Mouse (Mus musculus) Patski (cell line): ENCODE results near the gene Dclk3. TPM values are rescaled to one million over a fixed set of nuclear protein-coding genes. Genes with fewer than 3 reads are reported as not detected.

Experiments used
- ATAC-seq: fragments of 100-300 bp; one replicate; pipeline ENCODE4 v1.8.0; 2021
- CTCF ChIA-PET: fragments of 350-600 bp; sonication (Branson Sonifier 250); formaldehyde crosslinking; loops from one replicate; lab custom pipeline; 2022; ENCODE audit warnings: inconsistent platforms; lab: Charles Lee
- POLR2A ChIA-PET: fragments of 350-600 bp; sonication (Branson Sonifier 250); formaldehyde crosslinking; loops from one replicate; lab custom pipeline; 2022; ENCODE audit warnings: antibody characterized with exemption, inconsistent platforms; lab: Charles Lee
- DNase-seq: peaks from one replicate; pipeline ENCODE4 v3.0.0-alpha.2; 2011; ENCODE audit warnings: low read depth, low spot score
- H3K27me3 ChIP-seq: fragments of 371-371 bp; one replicate; pipeline ENCODE4 v1.5.1; 2021
- CTCF ChIP-seq: fragments of 100-300 bp; IDR thresholded peaks from one replicate; pipeline ENCODE4 v1.5.1; 2021
- in situ Hi-C: fragments of 300-500 bp; cut with MboI; formaldehyde crosslinking; loops from 3 replicates; pipeline ENCODE4 v1.11.1; 2018; ENCODE audit warnings: low pct_unique_long_range_greater_than_20kb, mixed read lengths
- polyA plus RNA-seq: library from polyadenylated mRNA; unstranded; gene quantifications from one replicate; pipeline ENCODE4 v1.2.3, GENCODE M21; 2021

Dclk3 gene
- polyA plus RNA-seq, 1 experiment from 2014 or later, result 48.7 TPM

DNA sequence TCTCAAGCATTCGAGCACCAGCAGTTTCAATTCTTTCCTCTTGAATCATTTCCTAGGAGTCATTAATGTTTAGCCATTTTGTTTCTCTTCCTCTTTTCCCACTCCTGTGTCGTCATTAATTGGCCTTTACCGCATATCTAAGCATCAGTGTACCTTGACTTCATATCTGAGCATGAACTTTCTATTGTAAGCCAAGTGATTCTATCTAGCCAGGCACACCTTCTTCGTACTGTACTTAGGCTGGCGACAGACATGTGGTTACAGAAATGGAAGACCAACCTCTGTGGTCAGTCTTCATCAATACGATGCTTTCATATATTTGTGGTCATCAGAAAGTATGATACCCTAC is 33.8 kb upstream of the Dclk3 start:
- ChIA-PET CTCF (interaction anchor here (0.9 to 1.6 kb wide), 3 partner anchors 19 to 49 kb away, joined by 3 to 4 read pairs (median 4); no protein-coding TSS in a partner anchor), POLR2A (no interaction called here)
- ATAC-seq, result peak; percentile 79
- no peak for TF ChIP-seq CTCF
- no peaks in the 10 kb centered on the region for H3K27me3 ChIP-seq
- no peak for DNase-seq
- in situ Hi-C loops, result no loop called here

DNA sequence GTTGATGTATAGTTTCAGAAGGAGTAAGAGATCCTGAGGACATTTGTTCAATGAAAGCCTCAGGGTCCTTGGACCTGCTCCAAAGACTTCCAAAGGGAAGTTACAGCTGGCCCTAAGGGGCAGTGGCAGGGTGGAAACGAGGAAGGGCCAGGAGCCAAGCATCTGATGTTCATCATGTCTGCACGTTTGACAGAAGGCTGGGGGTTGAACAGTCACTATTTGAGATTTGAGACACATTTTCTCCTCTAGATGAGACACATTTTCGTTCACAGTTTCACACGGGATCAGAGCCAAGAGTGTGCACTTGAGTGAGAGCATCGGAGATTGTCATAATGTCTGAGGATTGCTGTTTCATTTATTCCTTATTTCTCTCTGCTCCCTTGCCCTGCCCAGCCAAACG is 30.9 kb upstream of the Dclk3 start:
- no peak for TF ChIP-seq CTCF
- ChIA-PET POLR2A (no interaction called here), CTCF (interaction anchor here (1.1 kb wide), 1 partner anchor 21 kb away, joined by 3 read pairs; no protein-coding TSS in a partner anchor)
- DNase-seq (no peak), ATAC-seq (no peak)
- no peaks in the 10 kb centered on the region for H3K27me3 ChIP-seq
- in situ Hi-C loops, result no loop called here

DNA sequence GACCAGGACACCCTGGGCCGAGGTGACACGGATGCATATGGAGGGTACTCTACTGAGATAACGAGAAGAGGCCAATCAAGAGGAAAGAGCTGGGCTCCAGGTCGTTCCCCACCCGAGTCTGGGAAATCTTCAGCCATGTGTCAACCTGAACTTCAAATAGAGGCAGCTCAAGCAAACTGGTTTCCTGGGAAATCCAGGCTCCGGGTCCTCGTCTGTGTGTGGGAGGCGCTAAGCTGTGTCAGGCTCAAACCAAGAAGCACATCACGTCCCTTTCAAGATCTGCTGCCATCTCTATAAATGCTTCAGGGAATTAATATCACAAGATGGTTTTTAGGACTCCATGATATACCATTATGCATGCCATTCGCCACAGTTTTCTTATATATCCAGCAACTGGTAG is 30.5 kb upstream of the Dclk3 start:
- H3K27me3 ChIP-seq, result no peaks in the 10 kb centered on the region
- no peak for DNase-seq
- ChIA-PET POLR2A (no interaction called here), CTCF (interaction anchor here (1.1 kb wide), 1 partner anchor 20 kb away, joined by 3 read pairs; no protein-coding TSS in a partner anchor)
- in situ Hi-C loops, result no loop called here
- ATAC-seq, result no peak
- TF ChIP-seq CTCF, result no peak

DNA sequence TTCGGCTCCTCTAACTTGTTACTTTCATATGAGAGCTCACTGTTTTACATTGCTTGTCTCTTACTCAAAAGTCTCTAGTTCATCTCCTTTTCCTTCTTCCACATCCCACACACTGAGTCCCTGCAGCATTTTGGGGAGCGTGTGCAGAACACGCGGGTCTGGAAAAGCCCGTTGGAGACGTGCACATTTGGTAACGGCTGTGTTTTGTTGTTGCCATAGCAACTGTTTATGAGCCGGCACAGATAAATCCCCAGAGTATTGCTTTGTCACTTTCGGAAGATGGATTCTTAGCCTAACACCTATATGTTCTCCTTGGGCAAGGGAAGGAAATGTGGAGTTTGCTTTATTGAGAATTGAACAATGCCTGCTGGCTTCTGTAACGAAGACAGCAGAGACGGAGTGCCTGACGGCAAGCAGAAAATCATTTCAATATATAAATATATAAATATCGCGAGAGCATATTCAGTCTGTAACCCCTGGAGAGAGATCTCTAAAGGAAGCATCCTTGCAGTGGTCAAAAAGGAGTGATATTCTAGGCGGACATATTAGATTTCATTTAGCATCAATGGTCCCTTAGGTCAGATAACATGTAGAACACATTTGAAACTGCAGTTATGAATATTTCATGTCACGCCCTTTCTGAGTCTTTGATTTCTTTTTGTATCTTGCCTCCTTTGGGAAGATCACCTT is 26.3 kb upstream of the Dclk3 start:
- no peak for ATAC-seq
- in situ Hi-C loops, result no loop called here
- H3K27me3 ChIP-seq, result no peaks in the 10 kb centered on the region
- ChIA-PET POLR2A (interaction anchor here (0.6 kb wide), 1 partner anchor 28 kb away, joined by 3 read pairs; no protein-coding TSS in a partner anchor), CTCF (interaction anchor here (0.9 to 3.1 kb wide), 2 partner anchors 26 to 27 kb away, joined by 3 to 9 read pairs; partner anchors contain the start of gene Dclk3)
- no peak for DNase-seq
- no peak for TF ChIP-seq CTCF

DNA sequence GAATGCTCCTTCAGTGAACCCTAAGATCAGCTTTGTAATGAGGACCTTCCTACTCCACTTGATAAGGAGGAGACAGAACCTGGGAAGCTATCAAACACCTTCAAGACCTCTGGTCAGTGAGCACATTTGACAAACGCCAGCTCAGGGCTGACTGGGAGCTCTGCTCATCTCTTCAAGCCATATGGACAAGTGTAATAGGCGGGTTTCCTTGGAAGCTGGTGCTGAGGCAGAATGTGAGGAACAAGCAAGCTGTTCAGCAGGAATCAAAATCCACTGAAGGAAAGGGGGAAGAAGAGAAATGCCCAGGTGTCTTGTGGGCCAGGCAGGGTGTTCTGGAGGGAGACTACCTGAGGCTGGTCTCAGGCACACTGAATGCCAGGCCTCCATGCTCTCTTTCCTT is 17.0 kb upstream of the Dclk3 start:
- DNase-seq (no peak), ATAC-seq (no peak)
- CTCF ChIA-PET, result interaction anchor here (0.9 to 2.0 kb wide), 4 partner anchors 23 to 38 kb away, joined by 3 to 6 read pairs (median 4); no protein-coding TSS in a partner anchor
- POLR2A ChIA-PET, result no interaction called here
- no peak for TF ChIP-seq CTCF
- in situ Hi-C loops, result no loop called here
- H3K27me3 ChIP-seq, result no peaks in the 10 kb centered on the region

DNA sequence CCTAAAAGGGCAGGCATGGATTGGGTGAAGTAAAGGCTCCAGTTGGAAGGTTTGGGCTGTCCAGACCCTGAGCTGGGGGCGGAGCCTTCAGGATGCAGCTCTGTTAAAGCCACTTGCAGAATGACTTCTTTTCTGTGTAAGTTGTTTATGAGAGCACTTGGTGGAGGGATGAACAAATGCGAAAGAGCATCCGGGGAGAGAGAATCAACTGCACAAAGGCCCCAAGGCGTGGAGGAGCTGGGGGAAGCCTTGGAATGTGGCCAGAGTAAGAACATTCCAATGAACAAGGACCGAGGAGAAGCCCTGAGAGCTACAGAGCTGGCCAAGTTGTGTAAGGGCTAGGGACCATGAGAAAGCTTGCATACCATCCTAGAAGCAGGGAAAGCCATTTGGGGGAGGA is 16.3 kb upstream of the Dclk3 start:
- in situ Hi-C loops, result no loop called here
- ATAC-seq (peak; percentile 72), DNase-seq (no peak)
- ChIA-PET POLR2A (no interaction called here), CTCF (interaction anchor here (0.9 to 2.0 kb wide), 4 partner anchors 24 to 39 kb away, joined by 3 to 6 read pairs (median 4); no protein-coding TSS in a partner anchor)
- no peak for TF ChIP-seq CTCF
- no peaks in the 10 kb centered on the region for H3K27me3 ChIP-seq

DNA sequence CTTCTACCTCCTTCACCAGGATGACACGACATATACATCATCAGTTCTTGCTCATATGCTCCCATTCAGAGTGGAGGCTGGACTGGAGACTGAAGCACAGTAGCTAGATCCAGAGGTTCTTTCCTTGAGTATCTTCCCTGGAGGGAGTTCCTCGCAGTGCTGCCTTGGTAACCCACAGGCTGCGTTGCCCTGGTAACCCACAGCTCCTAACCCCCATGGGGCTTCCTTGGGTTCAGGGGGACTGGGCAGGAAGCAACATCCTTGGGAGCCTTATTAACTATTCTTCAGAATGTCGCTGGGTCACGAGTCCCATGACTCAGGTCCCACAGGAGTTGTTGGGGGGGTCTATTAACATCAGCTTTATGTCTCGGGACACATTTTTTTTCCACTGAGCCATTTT is 13.8 kb upstream of the Dclk3 start:
- H3K27me3 ChIP-seq, result no peaks in the 10 kb centered on the region
- ATAC-seq (no peak), DNase-seq (no peak)
- CTCF ChIA-PET, result interaction anchor here (0.7 to 2.4 kb wide), 5 partner anchors 11 to 69 kb away, joined by 3 to 10 read pairs (median 4); partner anchors contain the start of gene Dclk3
- POLR2A ChIA-PET, result no interaction called here
- in situ Hi-C loops, result no loop called here
- TF ChIP-seq CTCF, result no peak

DNA sequence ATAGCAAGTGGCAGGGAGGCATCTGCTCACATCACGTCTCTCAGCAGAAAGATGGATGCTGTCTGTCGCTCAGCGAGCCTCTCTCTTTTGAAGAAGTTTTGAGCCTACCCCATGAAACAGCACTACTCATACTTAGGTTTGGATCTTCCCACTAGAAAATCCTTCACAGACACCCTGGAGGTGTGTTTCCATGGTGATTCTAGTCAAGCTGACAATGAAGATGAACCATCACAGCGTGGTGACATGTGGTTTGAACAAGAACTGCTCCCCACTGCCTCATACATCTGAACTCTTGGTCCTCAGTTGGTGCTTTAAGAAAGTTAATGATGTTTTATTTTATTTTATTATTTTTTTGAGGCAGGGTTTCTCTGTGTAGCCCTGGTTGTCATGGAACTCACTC is 12.9 kb upstream of the Dclk3 start:
- no peak for DNase-seq
- CTCF ChIA-PET, result interaction anchor here (2.4 kb wide), 1 partner anchor 10 kb away, joined by 10 read pairs; no protein-coding TSS in a partner anchor
- no peak for ATAC-seq
- no peaks in the 10 kb centered on the region for H3K27me3 ChIP-seq
- in situ Hi-C loops, result no loop called here
- POLR2A ChIA-PET, result interaction anchor here (0.6 to 0.7 kb wide), 2 partner anchors 61 to 167 kb away, joined by 3 read pairs; no protein-coding TSS in a partner anchor
- no peak for TF ChIP-seq CTCF

DNA sequence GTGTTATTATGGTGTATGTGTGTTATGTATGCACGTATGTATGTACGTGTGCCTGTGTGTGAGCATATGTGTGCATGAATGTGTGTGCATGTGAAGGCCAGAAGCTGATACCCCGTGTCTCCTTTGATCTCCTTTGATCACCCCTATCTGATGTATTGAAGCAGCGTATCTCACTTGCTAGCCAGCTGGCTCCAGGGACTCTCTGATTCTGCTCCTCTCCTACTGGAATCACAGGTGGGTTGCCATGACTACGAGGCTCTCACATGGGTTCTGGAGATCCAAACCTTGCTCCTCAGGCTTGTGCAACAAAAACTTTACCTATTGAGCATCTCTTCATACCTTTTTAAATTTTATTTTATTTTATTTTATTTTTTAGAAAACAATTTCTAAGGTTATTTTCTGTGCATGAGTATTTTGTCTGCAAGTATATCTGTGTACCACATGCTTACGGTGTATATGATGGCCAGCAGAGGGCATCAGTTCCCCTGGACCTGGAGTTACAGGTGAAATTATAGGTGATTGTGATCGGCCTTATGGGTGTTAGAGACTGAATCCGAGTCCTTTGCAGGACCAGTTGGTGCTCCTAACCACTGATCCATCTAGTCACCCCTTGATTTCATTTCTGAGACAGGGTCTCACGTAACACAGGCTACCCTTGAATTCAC is 10.9 kb upstream of the Dclk3 start:
- CTCF ChIA-PET, result interaction anchor here (0.7 to 2.0 kb wide), 7 partner anchors 10 to 49 kb away, joined by 3 to 7 read pairs (median 3); no protein-coding TSS in a partner anchor
- in situ Hi-C loops, result no loop called here
- H3K27me3 ChIP-seq, result no peaks in the 10 kb centered on the region
- ATAC-seq, result no peak
- peak; percentile 54 for TF ChIP-seq CTCF
- POLR2A ChIA-PET, result no interaction called here
- no peak for DNase-seq

DNA sequence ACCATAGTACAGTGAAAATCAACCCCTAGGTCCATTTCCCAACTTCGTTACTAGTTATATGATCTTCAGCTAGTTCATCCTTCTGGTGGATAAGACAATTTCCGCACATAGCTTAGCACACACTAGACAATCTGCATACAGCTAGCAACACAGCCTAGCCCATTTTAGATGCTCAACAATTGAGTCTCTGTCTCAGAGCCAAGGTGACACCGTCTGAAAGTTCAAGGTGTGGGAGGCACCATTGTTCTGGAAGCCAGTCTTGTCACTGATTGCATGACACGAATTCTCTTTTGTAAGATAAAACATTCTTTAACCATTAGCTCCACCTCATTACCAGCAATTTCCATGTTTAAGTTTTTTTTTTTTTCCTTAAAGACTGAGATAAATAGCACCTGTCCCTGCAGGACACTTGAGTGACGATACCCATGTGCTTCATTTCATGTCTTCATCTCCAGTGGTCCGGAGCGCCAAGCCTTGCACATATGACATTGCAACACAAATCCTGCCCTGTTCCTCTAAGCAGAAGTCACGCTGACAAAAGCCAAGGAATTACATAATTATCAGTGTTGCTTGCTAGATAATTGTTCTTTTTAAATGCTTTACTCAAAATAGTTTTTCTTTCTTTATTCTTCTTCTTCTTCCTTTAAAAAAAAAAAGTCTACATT is 10.1 kb upstream of the Dclk3 start:
- no peaks in the 10 kb centered on the region for H3K27me3 ChIP-seq
- ATAC-seq, result no peak
- in situ Hi-C loops, result no loop called here
- no peak for DNase-seq
- ChIA-PET POLR2A (interaction anchor here (0.5 kb wide), 1 partner anchor 46 kb away, joined by 3 read pairs; no protein-coding TSS in a partner anchor), CTCF (interaction anchor here (0.7 to 2.0 kb wide), 6 partner anchors 10 to 73 kb away, joined by 3 to 5 read pairs (median 3); no protein-coding TSS in a partner anchor)
- no peak for TF ChIP-seq CTCF
